Mouse (Mus musculus) limb, embryonic 12.5 days (tissue): ENCODE results near the gene Csk. TPM values are rescaled to one million over a fixed set of nuclear protein-coding genes. Genes with fewer than 3 reads are reported as not detected.

Source experiments
- ATAC-seq: fragments of 200-750 bp; cut with Nextera tagmentation; 2 replicates; pipeline ENCODE4 v1.8.0; 2017; ENCODE audit warnings: low read depth, moderate TSS enrichment; ENCODE audit not compliant: insufficient number of reproducible peaks, insufficient read depth, low FRiP score, low TSS enrichment
- H3K27ac ChIP-seq: fragments of 300-500 bp; sonication (generic); 2 replicates; pipeline ENCODE4 v1.5.1; 2016; ENCODE audit warnings: mild to moderate bottlenecking, moderate library complexity
- H3K27me3 ChIP-seq: fragments of 300-500 bp; sonication (generic); 2 replicates; pipeline ENCODE4 v1.6.1; 2016; ENCODE audit warnings: mild to moderate bottlenecking, moderate library complexity
- H3K36me3 ChIP-seq: fragments of 300-500 bp; sonication (generic); 2 replicates; pipeline ENCODE4 v1.6.1; 2016; ENCODE audit warnings: mild to moderate bottlenecking, moderate library complexity
- H3K4me1 ChIP-seq: fragments of 300-500 bp; sonication (generic); replicated peaks from 2 replicates; pipeline ENCODE4 v1.6.1; 2016
- H3K4me2 ChIP-seq: fragments of 300-500 bp; sonication (generic); 2 replicates; pipeline ENCODE4 v1.6.1; 2016; ENCODE audit warnings: mild to moderate bottlenecking, moderate library complexity
- H3K4me3 ChIP-seq: fragments of 300-500 bp; sonication (generic); replicated peaks from 2 replicates; pipeline ENCODE4 v1.5.1; 2016; ENCODE audit warnings: mild to moderate bottlenecking
- H3K9ac ChIP-seq: fragments of 300-500 bp; sonication (generic); replicated peaks from 2 replicates; pipeline ENCODE4 v1.6.1; 2016; ENCODE audit warnings: mild to moderate bottlenecking, moderate library complexity
- H3K9me3 ChIP-seq: fragments of 300-500 bp; sonication (generic); 2 replicates; pipeline ENCODE4 v1.6.1; 2016; ENCODE audit warnings: mild to moderate bottlenecking, moderate library complexity
- WGBS: fragments of 180-500 bp; shearing (Covaris S2); methylation state at CpG from one replicate; pipeline ENCODE4 v1.1.7; 2016; 5-methylcytosine and 5-hydroxymethylcytosine counted together
- polyA plus RNA-seq: library from polyadenylated mRNA; unstranded; fragments of >200 nt; fragmentation: Nextera tagmentation; extraction: Ambion mirVana; gene quantifications from 2 replicates; pipeline ENCODE4 v1.2.1, GENCODE M21; 2016

Csk gene
- polyA plus RNA-seq, 1 experiment from 2014 or later: 33.9 TPM

- Histone ChIP-seq H3K4me2 (peak overlapping the region; percentile 96), H3K9ac (peak overlapping the region; percentile 99), H3K9me3 (no peaks in the 10 kb centered on the region), H3K4me1 (peaks cover 42% of the 10 kb centered on the region), H3K4me3 (peak overlapping the region; percentile 99), H3K36me3 (peaks cover 16% of the 10 kb centered on the region), H3K27me3 (no peaks in the 10 kb centered on the region), H3K27ac (peak overlapping the region; percentile 98)
- under 1% methylated on average over 69 of the region's 85 CpGs for WGBS
- ATAC-seq: peak; percentile 72
Observed at GRCm38 (mm10) chr9:57644944-57645893, 8.2 kb downstream of the Csk start.

GRCm38 (mm10) chr9:57644442-57644943 is 8.9 kb downstream of the Csk start:
- WGBS: under 1% methylated on average over 18 of the region's 18 CpGs
- H3K4me3 ChIP-seq: peak overlapping the region; percentile 99
- ATAC-seq: peak; percentile 11; the same call in 1 of the 2 replicates
- H3K4me1 ChIP-seq: peaks cover 49% of the 10 kb centered on the region
- no peaks in the 10 kb centered on the region for H3K9me3 ChIP-seq
- no peaks in the 10 kb centered on the region for H3K27me3 ChIP-seq
- H3K36me3 ChIP-seq: peaks cover 19% of the 10 kb centered on the region
- H3K27ac ChIP-seq: peak overlapping the region; percentile 98
- H3K4me2 ChIP-seq: peak overlapping the region; percentile 96
- peak overlapping the region; percentile 99 for H3K9ac ChIP-seq

GRCm38 (mm10) chr9:57643856-57644180 is 9.6 kb downstream of the Csk start:
- Histone ChIP-seq H3K36me3 (peaks cover 19% of the 10 kb centered on the region), H3K9ac (peak overlapping the region; percentile 99), H3K27me3 (no peaks in the 10 kb centered on the region), H3K4me1 (peaks cover 56% of the 10 kb centered on the region), H3K4me3 (peak overlapping the region; percentile 99), H3K4me2 (peak overlapping the region; percentile 96), H3K9me3 (no peaks in the 10 kb centered on the region), H3K27ac (peak overlapping the region; percentile 98; the same call in 1 of the 2 replicates)
- WGBS: 54% methylated on average over 7 of the region's 7 CpGs
- ATAC-seq: no peak

- 0 out of 2 replicates have a peak overlapping the region, but pooled peaks have one; percentile 98 for H3K27ac ChIP-seq
- H3K4me1 ChIP-seq: peaks cover 61% of the 10 kb centered on the region
Observed at GRCm38 (mm10) chr9:57643169-57643855, 10.1 kb downstream of the Csk start.

GRCm38 (mm10) chr9:57641775-57642550 is 11.5 kb downstream of the Csk start:
- Histone ChIP-seq H3K27me3 (no peaks in the 10 kb centered on the region), H3K4me2 (0 out of 2 replicates have a peak overlapping the region, but pooled peaks have one; percentile 4), H3K9ac (no peak overlapping the region), H3K4me3 (no peak overlapping the region), H3K27ac (no peak overlapping the region; the same call in 1 of the 2 replicates), H3K4me1 (peaks cover 74% of the 10 kb centered on the region), H3K36me3 (peaks cover 19% of the 10 kb centered on the region), H3K9me3 (no peaks in the 10 kb centered on the region)
- no peak for ATAC-seq
- WGBS: 88% methylated on average over 13 of the region's 13 CpGs

More at GRCm38 (mm10) chr9:57643169-57643855, 10.1 kb downstream of the Csk start:
- peaks cover 19% of the 10 kb centered on the region for H3K36me3 ChIP-seq
- no peaks in the 10 kb centered on the region for H3K27me3 ChIP-seq
- H3K4me3 ChIP-seq: peak overlapping the region; percentile 99
- peak overlapping the region; percentile 96 for H3K4me2 ChIP-seq
- WGBS: 72% methylated on average over 9 of the region's 9 CpGs
- H3K9ac ChIP-seq: peak overlapping the region; percentile 99
- H3K9me3 ChIP-seq: no peaks in the 10 kb centered on the region
- ATAC-seq: no peak

- peak overlapping the region; percentile 91; the same call in 1 of the 2 replicates for H3K27ac ChIP-seq
- peak overlapping the region; percentile 50 for H3K4me2 ChIP-seq
- 0 out of 2 replicates have a peak overlapping the region, but pooled peaks have one; percentile 20 for H3K4me3 ChIP-seq
- no peaks in the 10 kb centered on the region for H3K27me3 ChIP-seq
- no peak for ATAC-seq
- H3K4me1 ChIP-seq: peaks cover 76% of the 10 kb centered on the region
- H3K36me3 ChIP-seq: peaks cover 19% of the 10 kb centered on the region
- no peaks in the 10 kb centered on the region for H3K9me3 ChIP-seq
- 75% methylated on average over 1 of the region's 1 CpGs for WGBS
- peak overlapping the region; percentile 42; the same call in 1 of the 2 replicates for H3K9ac ChIP-seq
Observed at GRCm38 (mm10) chr9:57641022-57641421, 12.4 kb downstream of the Csk start.

- H3K4me3 ChIP-seq: peak overlapping the region; percentile 20
- ATAC-seq: no peak
- peaks cover 80% of the 10 kb centered on the region for H3K4me1 ChIP-seq
Observed at GRCm38 (mm10) chr9:57640384-57640783, 13.0 kb downstream of the Csk start.

GRCm38 (mm10) chr9:57639661-57640328 is 13.6 kb downstream of the Csk start:
- peak overlapping the region; percentile 91 for H3K27ac ChIP-seq
- H3K4me1 ChIP-seq: peaks cover 80% of the 10 kb centered on the region
- peak overlapping the region; percentile 52; the same call in 1 of the 2 replicates for H3K9ac ChIP-seq
- ATAC-seq: no peak
- peak overlapping the region; percentile 20 for H3K4me3 ChIP-seq
- no peaks in the 10 kb centered on the region for H3K9me3 ChIP-seq
- WGBS: 74% methylated on average over 5 of the region's 5 CpGs
- peak overlapping the region; percentile 50 for H3K4me2 ChIP-seq
- H3K36me3 ChIP-seq: peaks cover 23% of the 10 kb centered on the region
- no peaks in the 10 kb centered on the region for H3K27me3 ChIP-seq

More at GRCm38 (mm10) chr9:57640384-57640783, 13.0 kb downstream of the Csk start:
- H3K4me2 ChIP-seq: peak overlapping the region; percentile 50
- 15% methylated on average over 15 of the region's 15 CpGs for WGBS
- no peaks in the 10 kb centered on the region for H3K9me3 ChIP-seq
- peak overlapping the region; percentile 52 for H3K9ac ChIP-seq
- peaks cover 20% of the 10 kb centered on the region for H3K36me3 ChIP-seq
- no peaks in the 10 kb centered on the region for H3K27me3 ChIP-seq
- peak overlapping the region; percentile 91 for H3K27ac ChIP-seq

GRCm38 (mm10) chr9:57638651-57639459 is 14.6 kb downstream of the Csk start:
- Histone ChIP-seq H3K4me3 (peak overlapping the region; percentile 15), H3K36me3 (peaks cover 27% of the 10 kb centered on the region), H3K9me3 (no peaks in the 10 kb centered on the region), H3K9ac (peak overlapping the region; percentile 52), H3K4me2 (peak overlapping the region; percentile 50), H3K27ac (peak overlapping the region; percentile 91), H3K4me1 (peaks cover 77% of the 10 kb centered on the region), H3K27me3 (no peaks in the 10 kb centered on the region)
- no peak; the same call in 1 of the 2 replicates for ATAC-seq
- WGBS: 16% methylated on average over 8 of the region's 8 CpGs
